Mouse (Mus musculus) brain, adult 2 months (tissue): ENCODE data around the gene Skp2.
"Not testable (repeated sequence)": the region's sequence is repeated elsewhere in the genome, so short reads cannot be mapped to it uniquely, and the experiment has no call there.

Source experiments
- DNase-seq: peaks from one replicate; pipeline ENCODE4 v3.0.0; 2011; ENCODE audit warnings: low read depth, low spot score

Gene Skp2

DNA sequence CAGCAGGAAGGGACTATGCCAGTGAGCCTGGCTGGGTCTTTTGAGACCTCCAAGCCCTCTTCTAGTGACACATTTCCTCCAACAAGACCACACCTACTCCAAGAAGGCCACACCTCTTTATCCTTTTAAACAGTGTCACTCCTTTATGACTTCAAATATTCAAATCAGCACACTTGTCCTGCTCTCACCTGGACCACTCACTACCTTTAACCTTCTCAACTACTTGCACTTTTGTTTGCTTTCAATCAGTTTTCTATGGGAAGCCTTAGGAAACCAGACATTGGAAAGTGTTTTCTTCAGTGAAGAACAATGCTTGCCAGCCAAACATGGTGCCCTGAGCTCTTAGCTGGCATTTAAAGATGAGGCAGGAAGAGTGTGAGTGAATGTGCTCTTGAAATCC is at the start of gene Skp2:
TSS of gene Skp2 (minus strand) at position 101 of the 400 bp plus-strand sequence.
- no peak for DNase-seq

DNA sequence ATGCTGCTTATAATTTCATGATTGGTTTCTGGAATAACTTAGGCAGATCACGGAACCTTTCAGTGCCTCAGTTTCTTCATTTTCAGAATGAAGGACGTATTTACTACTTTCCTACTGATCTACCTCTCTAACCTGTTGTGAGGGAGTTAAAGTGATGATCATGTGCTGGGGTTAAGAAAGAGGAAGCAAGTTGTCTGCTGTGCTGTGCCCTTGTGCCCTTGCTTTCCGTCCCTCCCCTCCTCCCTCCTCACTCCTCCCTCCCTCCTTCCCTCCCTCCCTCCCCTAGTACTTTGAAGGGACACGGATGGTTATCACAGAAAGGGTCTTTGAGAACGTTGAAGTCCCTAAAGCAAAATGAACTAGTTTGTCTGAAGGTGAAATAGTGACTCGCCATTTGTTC is 43.2 kb upstream of the Skp2 start:
- no peak for DNase-seq

DNA sequence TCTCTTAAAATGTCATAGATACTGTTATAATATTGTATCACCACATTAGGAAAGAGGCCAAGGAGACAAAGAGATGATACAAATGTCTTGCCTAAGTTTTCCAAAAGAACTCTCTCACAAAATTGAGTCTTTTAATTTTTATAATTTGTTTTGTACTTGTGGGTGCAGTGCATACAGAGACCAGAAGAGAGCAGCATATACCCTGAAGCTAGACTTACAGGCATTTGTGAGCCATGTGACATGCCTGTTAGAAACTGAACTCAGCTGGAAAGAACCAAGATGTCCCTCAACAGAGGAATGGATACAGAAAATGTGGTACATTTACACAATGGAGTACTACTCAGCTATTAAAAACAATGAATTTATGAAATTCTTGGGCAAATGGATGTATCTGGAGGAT is 37.5 kb upstream of the Skp2 start:
- DNase-seq, result not testable (repeated sequence)

DNA sequence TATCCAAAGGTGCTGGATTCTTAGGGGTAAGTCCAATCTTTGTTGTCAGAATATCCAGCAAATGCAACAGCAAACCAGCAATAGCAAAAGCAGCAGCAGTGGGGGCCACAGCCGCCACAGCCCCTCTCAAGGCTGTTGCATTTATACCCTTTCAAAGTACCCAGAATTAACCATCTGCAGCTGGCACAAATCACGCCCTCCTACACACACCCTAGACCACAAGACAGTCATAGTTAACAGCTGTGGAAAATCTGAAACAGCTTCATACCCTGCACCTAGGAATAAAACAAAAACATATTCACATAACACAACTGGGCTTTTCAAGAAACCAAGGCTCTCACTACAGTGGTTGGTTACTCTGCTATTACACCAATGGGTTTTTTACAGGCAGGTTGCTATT is 34.6 kb upstream of the Skp2 start:
- peak; percentile 29 for DNase-seq

DNA sequence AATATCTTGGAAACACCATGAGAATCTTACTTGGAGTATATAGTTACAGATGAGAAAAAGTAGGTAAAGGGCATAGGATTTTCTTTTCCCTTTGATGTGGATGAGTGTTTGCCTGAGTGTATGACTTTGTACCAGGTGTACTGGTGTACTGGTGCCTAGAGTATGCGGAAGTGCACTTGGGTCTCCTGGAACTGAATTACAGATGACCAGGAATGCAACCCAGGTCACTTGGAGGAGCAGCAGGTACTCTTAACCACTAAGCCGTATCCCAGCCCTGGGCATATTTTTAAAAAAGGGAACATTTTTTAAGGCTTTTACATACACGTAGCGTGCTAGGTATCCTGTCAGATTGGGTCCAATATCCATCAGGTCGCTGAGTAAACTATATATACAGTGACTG is 28.8 kb upstream of the Skp2 start:
- no peak for DNase-seq

DNA sequence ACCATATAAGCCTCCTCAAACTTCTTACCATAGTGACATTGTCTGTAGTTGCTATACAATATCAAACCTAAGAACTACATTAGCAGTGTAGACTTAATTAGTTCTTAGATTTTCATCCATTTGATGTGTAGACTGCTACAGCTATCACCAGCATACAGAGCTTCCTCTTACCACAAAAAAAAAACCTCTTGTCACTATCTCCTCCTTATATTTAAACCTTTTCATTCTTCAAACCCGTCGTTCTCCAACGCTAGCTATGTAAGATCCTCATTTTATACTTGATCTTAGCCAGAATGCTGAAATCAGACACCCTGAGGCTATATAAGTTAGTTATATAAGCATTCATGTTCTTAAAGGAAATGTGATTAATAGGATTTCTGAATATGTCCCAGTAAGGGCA is 21.8 kb upstream of the Skp2 start:
- no peak for DNase-seq

DNA sequence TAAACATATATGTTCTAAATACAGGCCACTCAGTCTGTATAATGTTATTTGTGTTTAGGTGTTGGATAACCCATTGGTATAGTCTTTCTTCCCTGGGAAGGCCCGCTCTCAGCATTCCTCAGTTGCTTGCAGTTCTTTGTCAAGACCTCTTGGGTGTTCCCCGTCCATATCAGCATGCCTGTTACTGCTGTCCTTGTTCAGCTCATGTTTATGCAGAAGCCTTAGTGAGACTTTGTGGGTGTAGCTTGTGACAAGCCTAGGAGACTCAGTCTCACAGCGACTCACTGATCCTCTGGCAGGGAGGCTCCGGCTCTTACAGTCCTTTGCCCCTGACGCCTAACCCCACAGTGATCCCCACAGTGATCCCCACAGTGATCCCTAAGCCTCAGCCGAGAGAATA is 8.9 kb upstream of the Skp2 start:
- DNase-seq, result peak; percentile 34

DNA sequence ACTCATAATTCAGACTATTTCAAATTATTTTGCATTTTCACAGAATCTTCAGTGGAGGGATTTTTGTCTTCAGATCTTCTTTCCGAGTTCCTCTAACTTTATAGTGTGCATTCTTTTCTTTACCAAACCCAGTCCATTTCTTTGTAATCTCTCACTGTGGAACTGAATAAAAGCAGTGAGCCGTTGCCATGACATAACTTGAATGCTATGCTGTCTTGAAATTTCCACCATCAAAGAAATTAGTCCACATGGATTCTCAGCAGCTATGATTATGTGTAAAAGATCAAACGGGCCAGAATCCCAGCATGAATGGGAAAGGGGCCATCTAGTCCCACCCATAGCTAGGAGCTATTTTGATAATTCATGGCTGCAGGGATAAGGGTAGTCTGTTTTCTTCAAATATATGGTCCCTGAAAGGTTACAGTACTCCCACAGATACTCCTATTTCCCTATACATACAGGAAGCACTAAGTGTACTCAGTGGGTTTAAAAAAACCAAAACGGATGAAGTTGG is 7.4 kb upstream of the Skp2 start:
- DNase-seq, result no peak

DNA sequence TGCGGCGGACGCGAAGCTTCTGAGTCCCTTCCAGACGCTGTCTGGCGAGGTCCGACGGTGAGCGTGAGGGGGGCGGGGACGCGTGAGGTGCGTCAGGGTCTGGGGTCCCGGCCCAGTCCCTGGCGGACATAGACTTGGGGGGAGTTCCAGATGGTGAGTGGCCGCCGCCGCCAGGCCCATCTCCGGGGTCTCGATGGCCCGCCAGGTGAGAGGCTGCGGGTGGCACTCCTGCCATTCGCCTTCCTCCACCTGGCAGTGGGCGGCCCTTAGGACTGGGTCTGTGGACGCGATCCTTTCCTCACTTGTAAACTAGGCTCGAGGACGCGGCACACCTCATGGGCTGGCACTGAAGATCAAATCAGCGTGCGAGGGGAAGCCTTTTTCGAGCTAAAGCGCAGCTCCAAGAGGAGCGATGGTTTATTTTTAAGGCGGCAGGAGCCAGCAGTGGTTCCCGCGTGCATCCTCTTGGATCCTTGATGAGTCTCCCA is 14.5 kb downstream of the Skp2 start:
- DNase-seq, result peak; percentile 74

DNA sequence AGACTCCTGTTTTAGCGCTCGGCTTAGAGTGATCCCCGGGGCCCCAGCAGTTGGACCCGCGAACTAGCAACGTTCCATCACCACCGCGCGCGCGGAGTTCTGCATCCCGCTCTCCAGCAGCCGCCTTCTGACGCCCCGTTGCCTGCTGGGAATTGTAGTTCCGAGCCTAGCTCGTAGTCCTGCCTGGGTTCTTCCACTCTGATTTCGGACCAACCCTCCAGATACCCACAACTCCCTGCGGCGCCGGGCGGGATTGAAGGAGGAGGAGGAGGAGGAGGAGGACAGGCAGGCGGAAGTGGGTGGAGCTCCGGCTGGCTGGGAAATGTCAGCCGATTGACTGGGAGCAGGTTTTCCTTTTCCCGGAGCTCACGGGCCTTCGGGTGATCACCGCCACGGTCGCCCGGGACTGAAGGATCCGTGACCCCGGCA is 15.0 kb downstream of the Skp2 start, which contains the start of gene Lmbrd2:
TSS of gene Lmbrd2 (plus strand) at position 299 of the 429 bp plus-strand sequence.
- DNase-seq, result peak; percentile 99

DNA sequence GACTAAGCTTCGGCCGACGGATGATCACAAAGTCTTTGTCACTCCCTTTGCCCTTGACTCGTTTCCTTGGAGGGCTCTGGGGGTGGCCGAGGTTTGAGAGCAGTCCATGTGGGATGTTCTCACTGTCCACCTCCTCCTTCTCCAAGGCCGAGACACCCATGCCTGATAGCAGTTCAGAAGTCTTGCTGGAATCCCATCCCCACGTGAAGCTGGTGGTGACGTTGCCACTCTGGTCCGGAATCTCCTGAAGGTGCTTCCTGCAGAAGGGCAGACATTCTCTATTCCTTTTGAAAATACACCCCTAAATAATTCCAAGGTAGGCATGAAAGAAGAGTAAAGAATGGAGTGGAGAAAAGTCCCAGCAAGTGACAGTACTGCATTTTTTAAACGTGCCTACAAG is 15.8 kb downstream of the Skp2 start:
- no peak for DNase-seq

DNA sequence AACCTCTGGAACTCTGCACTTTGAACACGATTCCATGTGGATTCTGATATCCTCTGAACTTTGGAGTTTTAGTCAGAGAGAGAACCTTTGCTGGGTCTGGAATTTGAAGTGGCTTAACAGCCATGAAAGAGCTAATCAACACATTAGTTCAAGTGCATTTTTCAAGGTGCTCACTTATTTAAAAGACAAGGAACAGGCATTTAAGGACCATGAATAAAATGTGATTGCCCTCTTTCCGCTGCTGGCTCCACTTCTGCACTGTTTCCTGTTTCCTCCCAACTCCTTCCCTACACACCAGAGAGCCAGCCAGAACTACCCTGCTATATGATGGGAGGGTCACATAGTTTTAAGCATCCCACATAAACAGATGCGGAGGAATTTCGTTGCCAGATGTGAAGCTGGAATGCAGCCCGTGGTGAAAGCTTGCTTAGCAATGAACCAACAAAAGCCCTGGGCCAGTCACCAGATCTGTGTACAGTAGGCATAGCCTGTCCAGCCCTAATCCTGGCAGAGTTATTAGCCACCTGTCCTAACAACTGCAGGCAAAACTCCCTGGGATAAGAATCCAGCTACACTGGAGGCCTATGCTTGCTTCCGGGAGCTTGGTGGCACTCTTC is 20.2 kb downstream of the Skp2 start:
- DNase-seq, result no peak

DNA sequence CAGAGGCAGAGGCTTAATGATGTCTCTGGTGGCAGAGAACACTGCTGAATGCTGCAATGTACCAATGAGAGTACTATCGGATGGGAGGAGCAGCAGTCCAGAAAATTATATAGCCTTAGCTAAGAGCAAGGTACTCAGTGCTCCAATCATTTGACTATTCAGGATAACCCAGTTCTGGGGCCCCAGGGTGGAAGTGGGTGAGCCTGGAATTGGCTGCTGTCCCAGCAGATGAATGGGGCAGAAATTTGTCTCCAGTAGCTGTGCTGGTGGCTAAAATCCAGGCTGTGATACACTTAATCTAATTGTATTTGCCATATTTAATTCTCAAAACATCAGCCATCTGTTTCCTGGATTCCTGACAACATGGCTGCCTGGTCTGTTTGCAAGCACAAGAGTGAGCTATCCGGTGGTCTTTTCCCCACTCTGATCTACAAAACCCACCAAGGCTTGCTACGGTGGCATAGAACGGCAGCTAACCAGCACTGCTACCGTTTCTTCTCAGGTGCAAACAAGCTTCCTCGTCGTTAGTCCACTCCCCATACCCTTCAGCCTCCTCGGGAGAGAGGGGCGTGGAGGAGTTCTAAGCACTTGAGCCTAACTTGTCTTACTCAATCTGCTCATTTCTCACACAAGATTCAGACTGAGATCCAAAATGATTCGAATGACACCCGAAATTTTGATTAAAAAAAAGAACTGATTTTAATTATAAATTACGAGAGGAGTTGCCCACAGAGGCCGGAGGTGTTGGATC is 22.4 kb downstream of the Skp2 start:
- peak; percentile 60 for DNase-seq

DNA sequence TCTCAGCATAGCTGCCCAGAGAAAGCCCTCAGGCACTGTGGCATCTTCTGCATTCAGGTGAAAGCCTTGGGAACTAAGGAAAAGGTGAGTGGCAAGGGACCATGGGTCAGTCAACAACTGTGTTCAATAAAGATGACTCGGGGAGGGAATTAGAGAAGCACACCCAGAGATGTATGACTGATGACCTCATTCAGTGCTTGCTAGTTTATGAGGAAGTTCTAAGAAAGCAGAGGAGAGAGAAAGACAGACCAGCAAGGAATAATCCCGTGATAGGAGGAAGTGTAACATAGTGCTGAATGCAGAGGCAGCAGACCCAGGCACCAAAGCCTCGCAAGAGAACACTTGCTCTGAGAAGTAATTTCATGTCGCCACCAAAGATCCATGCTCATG is 23.7 kb downstream of the Skp2 start:
- DNase-seq, result no peak

DNA sequence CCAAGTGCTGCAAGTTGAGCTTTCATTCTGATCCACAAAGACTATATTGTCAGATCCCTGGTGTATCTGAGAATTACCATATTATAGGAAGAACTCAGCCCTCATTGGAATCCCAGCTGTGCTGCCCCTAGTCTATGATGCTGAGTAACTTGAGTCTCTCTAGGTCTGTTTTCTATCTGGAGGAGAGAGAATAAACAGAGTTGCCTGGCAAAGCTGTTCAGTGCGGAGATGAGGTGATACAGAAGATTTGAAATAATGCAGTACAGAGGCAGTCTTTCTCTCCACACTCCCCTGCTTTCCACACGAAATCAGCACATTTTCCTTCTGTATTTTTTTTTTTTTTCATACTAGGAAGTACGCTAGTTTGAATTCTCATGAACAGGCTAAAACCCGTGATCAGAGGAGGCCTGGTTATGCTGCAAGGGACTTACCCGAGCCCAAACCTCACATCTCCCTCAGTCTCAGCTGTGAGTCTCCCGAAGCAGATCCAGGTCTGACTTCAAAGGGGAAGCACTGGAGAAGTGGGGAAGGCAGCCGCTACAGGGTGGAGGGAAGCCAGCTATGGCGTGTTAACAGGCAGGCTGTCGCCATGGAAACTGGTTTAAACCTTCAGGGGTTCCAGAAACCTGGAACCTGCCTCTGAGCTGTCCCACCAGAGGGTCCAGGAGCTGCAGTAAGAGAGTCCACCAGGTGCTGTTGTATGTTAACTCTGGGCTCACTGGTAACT is 24.3 kb downstream of the Skp2 start:
- DNase-seq, result peak; percentile 53

DNA sequence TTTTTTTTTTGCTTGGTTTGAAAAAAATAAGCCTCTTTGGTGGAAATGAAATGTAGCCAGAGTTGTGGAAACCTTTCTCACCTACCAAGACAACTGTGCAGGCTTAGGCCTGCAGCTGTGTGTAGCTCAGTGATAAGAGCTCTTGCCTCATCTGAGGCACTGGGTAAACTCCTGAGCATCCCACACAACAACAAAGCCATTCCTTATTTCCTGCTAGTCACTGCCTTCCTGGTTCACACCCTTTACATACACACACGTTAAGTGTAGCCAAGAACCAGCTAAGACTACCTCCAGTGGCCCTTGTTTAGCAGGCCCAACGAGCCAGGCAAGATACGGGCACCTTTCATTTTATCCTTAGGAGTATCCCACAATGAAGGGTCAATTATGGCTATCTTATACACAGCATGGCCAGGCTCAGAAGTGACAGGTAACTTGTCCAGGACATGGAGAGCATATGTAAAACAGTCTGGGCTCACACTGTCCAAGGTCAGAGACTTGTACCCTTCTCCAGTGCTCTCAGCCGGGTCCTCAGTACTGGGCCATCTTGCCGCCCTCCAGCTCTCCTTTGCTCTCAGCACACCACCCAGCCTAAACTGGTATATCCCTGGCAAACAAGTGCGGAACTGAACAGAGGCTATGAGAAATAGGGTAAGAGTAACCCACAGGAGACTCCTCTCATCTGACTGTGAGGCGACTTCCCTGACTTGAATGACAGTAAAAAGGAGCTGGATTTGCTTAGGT is 28.0 kb downstream of the Skp2 start:
- DNase-seq, result no peak

DNA sequence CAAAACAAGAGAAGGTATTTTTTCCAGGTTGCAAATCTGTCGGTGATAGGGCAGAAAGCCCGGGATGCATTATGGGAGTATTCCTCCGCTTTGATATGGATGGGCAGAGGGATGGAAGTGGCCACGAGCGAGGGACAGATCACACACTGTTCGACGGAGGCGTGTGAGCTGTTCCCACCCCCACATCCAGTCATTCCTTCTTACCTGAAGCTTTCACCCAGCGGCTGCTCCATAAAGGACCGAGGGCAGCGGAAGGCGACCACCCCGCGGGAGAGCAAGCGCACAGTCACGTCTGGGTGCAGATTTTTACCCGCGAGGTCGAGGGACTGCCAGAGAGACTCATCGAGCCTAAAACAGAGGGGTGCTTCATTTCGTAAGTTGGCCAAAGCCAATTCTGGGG is 30.4 kb downstream of the Skp2 start:
- DNase-seq, result no peak

DNA sequence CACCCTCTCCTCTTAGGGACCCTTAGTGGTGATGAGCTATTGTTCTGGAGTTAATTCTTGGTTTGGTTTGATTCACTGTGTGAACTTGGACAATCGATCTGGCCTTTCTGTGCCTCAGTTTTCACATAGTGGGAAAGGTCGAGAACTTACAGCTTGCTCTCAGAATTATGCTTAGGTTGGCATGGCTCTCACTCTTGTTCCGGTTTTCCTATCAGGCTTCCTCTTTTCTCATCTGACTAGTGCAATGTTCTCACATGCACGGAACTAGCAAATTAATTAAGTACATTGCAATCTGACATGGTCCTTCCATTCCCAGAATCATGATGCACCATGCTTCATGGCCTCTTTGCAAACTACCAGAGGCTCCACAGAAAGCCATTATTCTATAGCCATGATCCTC is 32.2 kb downstream of the Skp2 start:
- no peak for DNase-seq

DNA sequence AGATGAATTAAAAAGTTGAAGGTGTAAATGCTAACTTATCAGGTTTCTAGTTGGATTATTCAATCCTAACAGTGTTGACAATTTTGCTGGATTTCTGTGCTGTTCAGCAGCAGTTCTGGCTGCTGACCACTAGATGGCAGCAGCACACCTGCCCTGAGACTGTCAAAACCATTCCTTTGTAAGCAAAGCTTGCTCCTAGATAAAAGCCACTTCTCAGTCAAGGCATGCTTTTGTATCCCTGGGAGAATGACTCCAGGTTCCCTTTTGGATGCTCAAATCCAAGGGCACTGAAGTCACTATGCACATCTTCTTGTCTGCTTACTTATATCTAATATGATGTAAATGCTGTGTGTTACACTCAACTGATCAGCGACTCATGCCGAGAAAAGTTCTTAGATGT is 35.1 kb downstream of the Skp2 start:
- DNase-seq, result peak; percentile 79

DNA sequence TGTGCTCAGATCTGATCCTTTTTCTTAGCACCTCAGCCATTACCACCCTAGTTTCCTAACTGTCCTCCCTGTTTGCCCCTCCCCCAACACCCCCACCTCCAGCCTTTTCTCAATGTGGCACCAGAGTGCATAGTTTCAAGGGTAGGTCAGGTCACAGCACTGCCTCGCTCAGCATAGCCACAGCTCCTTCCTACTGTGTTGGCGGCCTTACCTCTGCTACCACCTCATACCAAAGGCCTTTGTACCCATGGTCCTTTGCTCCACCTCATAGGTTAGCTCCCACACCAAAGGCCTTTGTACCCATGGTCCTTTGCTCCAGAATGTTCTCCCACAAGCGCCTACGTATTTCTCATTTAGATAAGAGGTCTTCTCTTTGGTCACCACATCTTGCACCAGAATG is 36.4 kb downstream of the Skp2 start:
- DNase-seq, result no peak

DNA sequence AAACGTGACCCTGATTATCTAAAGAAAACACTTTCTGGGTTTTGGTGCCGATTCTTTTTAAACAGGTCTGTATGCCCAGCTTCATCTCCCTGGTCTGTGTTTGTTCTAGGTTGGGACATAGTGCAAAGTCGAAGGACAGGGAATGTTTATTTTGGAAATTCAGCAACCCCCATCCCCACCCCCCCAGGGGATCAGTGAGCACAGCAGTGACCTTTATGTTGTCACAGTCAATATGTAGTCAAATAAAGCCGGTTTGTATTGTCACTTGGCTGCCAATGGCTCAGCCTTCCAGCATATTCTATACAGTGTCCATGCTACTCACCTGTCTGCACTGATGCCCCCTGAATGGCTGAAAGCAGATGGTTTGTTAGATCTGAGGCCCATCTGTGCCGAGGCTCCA is 40.6 kb downstream of the Skp2 start:
- no peak for DNase-seq

DNA sequence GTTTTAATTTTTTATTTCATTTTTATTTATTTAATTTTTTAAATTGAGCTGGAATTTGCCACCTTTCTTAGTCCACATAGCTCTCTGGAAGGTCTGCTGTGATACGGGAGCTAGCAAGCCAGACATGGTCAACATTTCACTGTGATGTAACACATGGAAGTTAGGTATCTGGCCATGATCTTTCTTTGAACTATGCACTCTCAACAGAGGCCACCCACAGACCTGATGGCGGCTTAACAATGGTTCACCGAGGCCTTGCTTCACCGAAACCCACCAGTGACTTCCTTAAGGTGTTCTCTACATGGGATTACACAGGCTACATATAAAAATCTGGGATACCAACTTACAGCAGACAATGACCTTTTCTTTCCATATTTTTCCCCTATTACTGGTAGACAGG is 41.1 kb downstream of the Skp2 start:
- DNase-seq, result no peak
